ENCODE assay signal across 9 mouse cellular contexts in genomic region chr1:135169556-135170224, GRCm38 (mm10). TPM values are rescaled to one million over a fixed set of nuclear protein-coding genes. Genes with fewer than 3 reads are reported as not detected.
DNase-seq lines count a peak whose midpoint lies in the region; ATAC-seq lines count a peak whose summit lies in the region.
"Had no signal": no experiment of that assay in that cellular context is flagged by ENCODE, and none has a peak within 500 bp of the region (broad histone marks: within the 10 kb centered on the region; RNA-seq: fewer than 3 reads in every experiment).

No protein-coding gene starts in this region.

- H3K9me3 ChIP-seq in liver, embryonic 12.5 days (replicated peaks), result no peaks in the 10 kb centered on the region
- H3K9me3 ChIP-seq in liver, embryonic 11.5 days (ENCODE audit: control insufficient read depth, low read length), result no peaks in the 10 kb centered on the region
- no peaks in the 10 kb centered on the region for H3K9me3 ChIP-seq in heart, embryonic 15.5 days (replicated peaks)
- H3K9me3 ChIP-seq in embryonic facial prominence, embryonic 10.5 days, result no peaks in the 10 kb centered on the region
- H3K9me3 ChIP-seq: midbrain, embryonic 12.5 days had no signal

- DNase-seq in cerebellum, postnatal 14 days, result peak; percentile 67 to 68
- no peak for DNase-seq in cerebellum, postnatal 4 days (ENCODE audit: low spot score in 2 of 2)
- DNase-seq in liver, embryonic 11.5 days (ENCODE audit: low spot score), result no peak
- DNase-seq in lung, postnatal 36 days, result peak; percentile 37
- DNase-seq in gastrocnemius, postnatal 10 days, result no peak
- DNase-seq in embryonic facial prominence, embryonic 10.5 days (ENCODE audit: low spot score), result no peak

- no peak overlapping the region for H3K9ac ChIP-seq in liver, embryonic 12.5 days
- H3K9ac ChIP-seq in liver, embryonic 11.5 days (ENCODE audit: low read depth, low read length), result no peak overlapping the region
- 0 out of 2 replicates have a peak overlapping the region, but pooled peaks have one; percentile 16 for H3K9ac ChIP-seq in heart, embryonic 15.5 days
- H3K9ac ChIP-seq: midbrain, embryonic 12.5 days had no signal

- WGBS in liver, embryonic 12.5 days (ENCODE audit: insufficient replicate concordance), result 47% methylated on average over 12 of the region's 12 CpGs
- WGBS in liver, embryonic 11.5 days, result 40% methylated on average over 12 of the region's 12 CpGs
- 30% methylated on average over 12 of the region's 12 CpGs for WGBS in heart, embryonic 15.5 days
- 61% methylated on average over 12 of the region's 12 CpGs for WGBS in embryonic facial prominence, embryonic 10.5 days

- peaks cover 16% of the 10 kb centered on the region for H3K27me3 ChIP-seq in liver, embryonic 12.5 days (replicated peaks)
- no peaks in the 10 kb centered on the region for H3K27me3 ChIP-seq in liver, embryonic 11.5 days (replicated peaks; ENCODE audit: control insufficient read depth, insufficient read depth, low read length)
- peaks cover 67% of the 10 kb centered on the region for H3K27me3 ChIP-seq in heart, embryonic 15.5 days
- no peaks in the 10 kb centered on the region for H3K27me3 ChIP-seq in embryonic facial prominence, embryonic 10.5 days (replicated peaks; ENCODE audit: low read depth, poor library complexity, severe bottlenecking)
- H3K27me3 ChIP-seq: midbrain, embryonic 12.5 days had no signal

- ATAC-seq in liver, embryonic 12.5 days, result no peak
- no peak for ATAC-seq in liver, embryonic 11.5 days (replicated peaks; ENCODE audit: low FRiP score)
- peak; percentile 25; the same call in 1 of the 2 replicates for ATAC-seq in heart, embryonic 15.5 days (replicated peaks; ENCODE audit: insufficient number of reproducible peaks, insufficient read depth, low FRiP score, low read depth)

- H3K27ac ChIP-seq in liver, embryonic 12.5 days, result no peak overlapping the region
- no peak overlapping the region for H3K27ac ChIP-seq in liver, embryonic 11.5 days (ENCODE audit: low read depth, low read length)
- H3K27ac ChIP-seq in heart, embryonic 15.5 days, result peak overlapping the region; percentile 31
- H3K27ac ChIP-seq in embryonic facial prominence, embryonic 10.5 days (replicated peaks), result no peak overlapping the region
- H3K27ac ChIP-seq: midbrain, embryonic 12.5 days had no signal

- no peaks in the 10 kb centered on the region for H3K4me1 ChIP-seq in liver, embryonic 12.5 days
- H3K4me1 ChIP-seq in liver, embryonic 11.5 days (replicated peaks; ENCODE audit: control insufficient read depth, insufficient read depth, low read length), result no peaks in the 10 kb centered on the region
- H3K4me1 ChIP-seq in heart, embryonic 15.5 days (replicated peaks), result peaks cover 11% of the 10 kb centered on the region
- no peaks in the 10 kb centered on the region for H3K4me1 ChIP-seq in embryonic facial prominence, embryonic 10.5 days
- H3K4me1 ChIP-seq: midbrain, embryonic 12.5 days had no signal

- H3K4me2 ChIP-seq in liver, embryonic 12.5 days, result 0 out of 2 replicates have a peak overlapping the region, but pooled peaks have one; percentile 1
- no peak overlapping the region for H3K4me2 ChIP-seq in liver, embryonic 11.5 days
- peak overlapping the region; percentile 40 for H3K4me2 ChIP-seq in heart, embryonic 15.5 days
- H3K4me2 ChIP-seq: midbrain, embryonic 12.5 days had no signal

- no peak overlapping the region for H3K4me3 ChIP-seq in liver, embryonic 12.5 days
- H3K4me3 ChIP-seq in liver, embryonic 11.5 days (ENCODE audit: low read depth, low read length), result no peak overlapping the region
- H3K4me3 ChIP-seq in heart, embryonic 15.5 days, result 0 out of 2 replicates have a peak overlapping the region, but pooled peaks have one; percentile 3
- H3K4me3 ChIP-seq in embryonic facial prominence, embryonic 10.5 days, result no peak overlapping the region
- H3K4me3 ChIP-seq: midbrain, embryonic 12.5 days had no signal

- H3K36me3 ChIP-seq in liver, embryonic 12.5 days, result no peaks in the 10 kb centered on the region
- H3K36me3 ChIP-seq in liver, embryonic 11.5 days (ENCODE audit: control insufficient read depth, insufficient read depth, low read length), result no peaks in the 10 kb centered on the region
- H3K36me3 ChIP-seq in heart, embryonic 15.5 days, result no peaks in the 10 kb centered on the region
- H3K36me3 ChIP-seq in embryonic facial prominence, embryonic 10.5 days (replicated peaks), result no peaks in the 10 kb centered on the region
- H3K36me3 ChIP-seq: midbrain, embryonic 12.5 days had no signal

RNA-seq across cellular contexts. Expression of gene Gpr37l1, which starts 2.2 kb away (rescaled TPM):
- polyA plus RNA-seq in liver, embryonic 12.5 days (2016; fragmentation: Nextera tagmentation; extraction: Ambion mirVana), result not detected in 2 replicates
- polyA plus RNA-seq in liver, embryonic 11.5 days (2014; fragmentation: Nextera tagmentation; extraction: Ambion mirVana), result not detected in 2 replicates
- polyA plus RNA-seq in heart, embryonic 15.5 days (2015; fragmentation: Nextera tagmentation; extraction: Ambion mirVana), result 0.06 TPM in 1 of 2 replicates, not detected in the other
- 1 to 10 TPM; 2.0 to 2.6 TPM for total RNA-seq in gastrocnemius, postnatal 10 days (2021)
- not detected in 2 replicates for polyA plus RNA-seq in embryonic facial prominence, embryonic 10.5 days (2016; fragmentation: Nextera tagmentation; extraction: Ambion mirVana)
- polyA plus RNA-seq: midbrain, embryonic 12.5 days had no signal

RNA-seq across cellular contexts. Expression of gene Arl8a, which starts 23.1 kb away (rescaled TPM):
- 15.5 and 15.8 TPM in 2 replicates for polyA plus RNA-seq in liver, embryonic 12.5 days (2016; fragmentation: Nextera tagmentation; extraction: Ambion mirVana)
- 25.0 and 28.7 TPM in 2 replicates for polyA plus RNA-seq in liver, embryonic 11.5 days (2014; fragmentation: Nextera tagmentation; extraction: Ambion mirVana)
- polyA plus RNA-seq in heart, embryonic 15.5 days (2015; fragmentation: Nextera tagmentation; extraction: Ambion mirVana), result 34.0 and 45.6 TPM in 2 replicates
- total RNA-seq in gastrocnemius, postnatal 10 days (2021), result 10 to 100 TPM; 32.3 to 39.9 TPM
- 48.3 and 50.3 TPM in 2 replicates for polyA plus RNA-seq in embryonic facial prominence, embryonic 10.5 days (2016; fragmentation: Nextera tagmentation; extraction: Ambion mirVana)

RNA-seq across cellular contexts. Expression of gene Ptpn7, which starts 37.2 kb away (rescaled TPM):
- 24.7 and 25.9 TPM in 2 replicates for polyA plus RNA-seq in liver, embryonic 12.5 days (2016; fragmentation: Nextera tagmentation; extraction: Ambion mirVana)
- polyA plus RNA-seq in liver, embryonic 11.5 days (2014; fragmentation: Nextera tagmentation; extraction: Ambion mirVana), result 42.1 and 43.0 TPM in 2 replicates
- 1.8 and 10.2 TPM in 2 replicates for polyA plus RNA-seq in heart, embryonic 15.5 days (2015; fragmentation: Nextera tagmentation; extraction: Ambion mirVana)
- 1 to 10 TPM in 1 of 2 experiments, under 1 TPM in 1; 0.38 to 1.1 TPM for total RNA-seq in gastrocnemius, postnatal 10 days (2021)
- polyA plus RNA-seq in embryonic facial prominence, embryonic 10.5 days (2016; fragmentation: Nextera tagmentation; extraction: Ambion mirVana), result 1.3 and 2.1 TPM in 2 replicates

Comparison
In these comparisons a context has a peak if more than half of its experiments do, and no peak if none do; other contexts are left out.
1. DNase-seq: peak in cerebellum, postnatal 14 days (2 of 2) and lung, postnatal 36 days (single experiment); none in cerebellum, postnatal 4 days (0 of 2), liver, embryonic 11.5 days (single experiment), gastrocnemius, postnatal 10 days (single experiment) and embryonic facial prominence, embryonic 10.5 days (single experiment).